Mouse (Mus musculus) forebrain, embryonic 14.5 days (tissue): ENCODE measurements around the gene Eif3f. TPM values are rescaled to one million over a fixed set of nuclear protein-coding genes. Genes with fewer than 3 reads are reported as not detected.

Experiments
- polyA plus RNA-seq: library from polyadenylated mRNA; unstranded; fragments of >200 nt; fragmentation: Nextera tagmentation; extraction: Ambion mirVana; gene quantifications from 2 replicates; pipeline ENCODE4 v1.2.1, GENCODE M21; 2014

Gene Eif3f
- polyA plus RNA-seq, 1 experiment from 2014 or later, result 91.0 TPM

Other genes starting within 250 kb of the Eif3f start
- not detected in 2 replicates for gene Olfr512, start 221.1 kb upstream of the Eif3f start, polyA plus RNA-seq
- not detected in 2 replicates for gene Olfr513, start 183.4 kb upstream of the Eif3f start, polyA plus RNA-seq
- not detected in 2 replicates for gene Olfr514, start 108.4 kb upstream of the Eif3f start, polyA plus RNA-seq
- not detected in 2 replicates for gene Olfr516, start 83.9 kb upstream of the Eif3f start, polyA plus RNA-seq
- gene Olfr517, start 62.0 kb upstream of the Eif3f start, polyA plus RNA-seq, result not detected in 2 replicates
- gene Olfr518, start 49.4 kb upstream of the Eif3f start, polyA plus RNA-seq, result not detected in 2 replicates
- gene Olfr519, start 40.0 kb upstream of the Eif3f start, polyA plus RNA-seq, result not detected in 2 replicates
- gene Nlrp10, start 4.2 kb upstream of the Eif3f start, polyA plus RNA-seq, result not detected in 2 replicates
- 28.6 and 35.1 TPM in 2 replicates for gene Tub, start 15.9 kb downstream of the Eif3f start, polyA plus RNA-seq
- 27.2 and 29.1 TPM in 2 replicates for gene Ric3, start 148.9 kb downstream of the Eif3f start, polyA plus RNA-seq
- 72.2 and 72.5 TPM in 2 replicates for gene Lmo1, start 240.8 kb downstream of the Eif3f start, polyA plus RNA-seq